Mouse (Mus musculus): ENCODE measurements around the gene Sik2.

Gene Sik2

DNA sequence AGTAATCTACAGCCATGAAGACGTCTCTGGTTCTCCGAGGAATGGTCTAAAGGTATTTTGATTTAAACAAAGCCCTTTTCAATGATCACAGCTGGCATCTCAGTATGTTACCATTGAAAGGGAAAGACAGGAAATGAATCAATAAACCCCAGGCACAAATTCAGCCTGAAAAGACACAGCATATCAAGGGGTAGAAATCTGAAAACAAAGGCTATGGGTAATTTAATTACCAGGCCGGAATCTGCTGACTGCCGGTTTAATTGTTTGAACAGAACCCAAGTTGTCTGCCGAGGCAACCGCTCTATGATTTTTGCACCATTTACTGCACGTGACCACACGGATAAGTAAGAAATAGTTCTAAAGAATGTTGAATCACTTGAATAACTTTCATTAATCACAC, 22.8 kb downstream of the Sik2 start:
- DNase-seq (ENCODE audit: low read depth) = no peak

DNA sequence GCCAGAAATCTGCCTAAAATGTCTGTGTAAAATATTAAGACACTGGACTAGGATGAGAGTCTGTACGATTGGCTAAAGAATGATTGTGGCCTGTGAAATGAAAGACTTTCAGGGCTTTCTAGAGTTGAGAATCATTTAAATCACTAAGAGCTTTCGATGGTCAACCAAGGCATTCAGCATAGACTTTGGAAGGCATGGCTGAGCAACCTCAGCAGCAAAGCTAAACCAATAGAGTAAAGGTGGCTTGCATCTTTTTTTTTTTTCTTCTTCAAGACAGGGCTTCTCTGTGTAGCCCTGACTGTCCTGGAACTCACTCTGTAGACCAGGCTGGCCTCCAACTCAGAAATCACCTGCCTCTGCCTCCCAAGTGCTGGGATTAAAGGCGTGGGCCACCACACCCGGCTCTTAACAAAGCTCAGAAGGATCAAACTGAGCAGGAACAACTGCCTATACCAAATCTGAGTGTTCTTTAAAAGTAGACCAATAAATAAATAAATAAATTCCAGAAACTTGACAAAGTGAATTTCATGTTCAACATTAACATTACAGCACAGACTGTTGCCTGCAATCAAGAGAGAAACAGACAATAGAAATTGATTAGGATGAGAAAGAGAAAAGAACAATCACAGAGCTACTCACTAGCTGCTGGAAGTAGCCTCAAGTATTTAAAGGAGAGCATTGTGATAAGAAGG, 27.2 kb downstream of the Sik2 start:
- no peak for DNase-seq (ENCODE audit: low read depth)

DNA sequence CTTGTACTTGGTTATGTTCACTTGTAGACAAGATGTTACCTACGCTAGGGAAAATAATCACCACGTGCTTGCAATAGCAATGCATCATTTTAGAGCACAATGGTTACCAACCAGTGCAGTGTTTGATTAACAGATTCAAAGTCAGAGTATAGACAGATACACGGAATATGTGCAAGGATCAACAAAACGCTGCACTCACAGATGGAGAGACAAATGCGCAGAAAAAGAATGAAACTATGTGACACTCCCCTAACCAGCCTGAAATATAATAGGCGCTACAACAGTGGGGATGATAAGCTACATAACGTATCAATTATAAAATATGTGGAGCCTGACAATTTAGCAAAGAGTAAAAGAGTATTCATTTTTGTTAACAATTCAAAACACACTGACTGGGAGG, 34.2 kb downstream of the Sik2 start:
- DNase-seq (ENCODE audit: low read depth) = no peak

DNA sequence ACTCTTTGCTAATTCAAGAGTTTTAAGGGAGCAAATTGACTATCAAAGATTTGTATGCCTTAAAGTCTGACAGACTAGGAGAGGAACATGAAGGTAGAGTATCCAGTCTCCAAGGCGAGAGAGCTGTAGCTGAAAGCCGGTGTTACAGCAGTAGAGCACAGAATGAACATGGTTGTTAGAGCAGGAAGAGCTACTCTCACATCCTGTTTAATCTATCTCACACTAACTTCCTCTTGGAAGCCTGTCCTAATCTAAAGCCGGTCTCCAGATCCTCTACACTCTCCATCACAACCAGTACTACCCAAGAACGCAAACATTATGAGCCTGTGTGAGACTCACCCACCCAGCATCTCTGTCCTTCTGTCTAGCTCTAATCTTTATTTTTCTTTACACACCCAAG, 38.5 kb downstream of the Sik2 start:
- DNase-seq (ENCODE audit: low read depth) = no peak

DNA sequence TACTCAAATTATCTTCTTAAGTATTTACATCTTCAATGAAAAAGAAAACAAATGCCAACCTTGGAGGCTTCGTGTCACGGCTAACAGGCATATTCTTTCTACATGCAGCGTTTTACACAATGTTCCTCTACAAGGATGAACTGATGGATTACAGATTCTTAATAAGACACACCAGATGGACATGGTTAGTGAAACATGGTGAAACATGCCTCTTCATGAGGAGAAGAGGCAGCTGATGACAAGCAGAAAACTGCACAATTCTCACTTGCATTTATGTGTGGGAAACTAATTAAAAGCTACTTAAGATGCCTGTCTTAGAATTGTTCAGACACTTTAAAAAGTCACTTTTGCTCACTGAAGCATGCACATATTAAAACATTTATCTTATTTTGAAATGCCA, 39.6 kb downstream of the Sik2 start:
- DNase-seq (ENCODE audit: low read depth) = no peak

- no peak for DNase-seq (ENCODE audit: low read depth)
These were observed 42.6 kb downstream of the Sik2 start for GRCm38 (mm10) chr9:50966277-50966676.

DNA sequence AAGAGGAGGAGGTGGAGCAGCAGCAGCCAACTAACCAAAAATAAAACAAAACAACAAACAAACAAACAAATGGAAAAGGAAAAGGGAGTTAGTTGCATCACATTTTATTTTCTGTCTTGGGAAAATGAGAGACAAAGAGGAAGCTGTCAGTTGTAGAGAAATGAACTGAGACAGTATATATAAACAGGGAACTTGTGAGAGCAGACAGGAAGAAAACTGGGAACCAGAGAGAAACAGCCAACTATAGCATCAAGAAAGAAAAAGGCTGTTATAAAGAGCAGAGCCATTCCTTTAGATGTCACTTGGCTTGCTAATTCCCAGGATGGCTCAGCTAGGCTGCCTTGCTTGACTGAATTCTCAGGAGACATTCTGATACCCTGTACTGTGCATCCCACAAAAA, 43.5 kb downstream of the Sik2 start:
- no peak for DNase-seq (ENCODE audit: low read depth)

- no peak for DNase-seq (ENCODE audit: low read depth)
These were observed 44.0 kb downstream of the Sik2 start for GRCm38 (mm10) chr9:50964911-50965310.

DNA sequence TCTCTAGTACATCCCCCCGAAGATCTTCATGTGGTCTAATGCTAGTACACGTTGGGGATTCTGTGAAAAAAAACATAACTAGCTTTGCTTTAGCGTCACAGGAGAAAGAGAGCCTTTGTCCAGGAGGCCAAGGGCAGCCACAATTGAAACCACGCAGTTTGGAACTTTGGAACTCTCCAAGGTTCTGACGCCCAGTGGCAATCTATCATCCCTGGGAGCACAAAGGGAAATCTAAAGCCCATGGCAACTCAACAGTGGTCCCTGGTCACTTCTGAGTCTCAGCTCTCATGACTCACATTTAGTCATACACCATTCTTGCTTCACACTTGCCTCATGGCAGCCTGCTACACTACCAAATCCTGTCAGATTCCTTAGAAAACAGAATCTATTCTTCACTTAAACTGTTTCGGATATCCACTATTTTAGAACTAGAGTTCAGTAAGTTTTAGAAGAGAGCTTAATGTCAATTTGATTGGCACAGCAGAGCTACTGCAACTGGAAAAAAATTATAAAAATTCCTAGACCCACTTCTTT, 50.9 kb downstream of the Sik2 start:
- peak; percentile 51 for DNase-seq (ENCODE audit: low read depth)

- DNase-seq (ENCODE audit: low read depth) = no peak
These were observed 53.7 kb downstream of the Sik2 start for GRCm38 (mm10) chr9:50955176-50955575.

- DNase-seq (ENCODE audit: low read depth) = no peak
These were observed 60.6 kb downstream of the Sik2 start for GRCm38 (mm10) chr9:50948097-50948823.

DNA sequence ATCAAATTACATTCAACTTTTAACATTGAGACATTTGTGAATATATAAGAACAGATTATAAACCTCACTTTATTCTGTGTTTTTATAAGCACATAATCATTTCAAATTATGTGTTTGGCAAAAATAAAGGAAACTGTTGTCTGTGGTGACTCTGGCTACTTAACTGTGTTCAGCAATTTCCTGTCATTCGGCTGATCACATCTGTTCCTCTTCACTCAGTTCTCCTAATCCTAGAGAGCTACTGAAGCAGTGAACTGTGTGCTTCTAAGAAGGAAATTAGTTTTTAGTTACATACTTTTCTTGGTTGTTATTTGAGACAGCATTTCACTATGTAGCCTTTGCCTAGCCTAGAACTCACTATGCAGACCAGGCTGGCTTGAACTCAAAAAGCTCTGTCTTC, 62.5 kb downstream of the Sik2 start:
- no peak for DNase-seq (ENCODE audit: low read depth)

DNA sequence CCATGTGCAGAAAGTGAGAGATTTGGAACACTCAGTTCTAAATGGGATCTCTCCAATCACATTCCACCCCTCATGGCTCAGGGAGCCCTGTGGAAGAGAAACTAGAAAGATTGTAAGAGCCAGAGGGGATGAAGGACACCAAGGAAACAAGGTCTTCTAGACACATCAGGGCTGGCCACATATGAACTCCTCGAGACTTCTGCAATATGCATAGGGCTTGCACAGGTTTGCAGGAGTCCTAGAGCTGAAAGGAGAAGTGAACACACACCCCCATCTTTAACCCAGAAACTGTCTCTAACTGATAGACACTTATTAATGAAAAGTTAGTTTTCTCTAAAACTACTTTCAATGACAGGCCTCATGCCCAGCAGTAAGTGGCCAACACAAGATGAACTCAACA, 64.0 kb downstream of the Sik2 start:
- no peak for DNase-seq (ENCODE audit: low read depth)

DNA sequence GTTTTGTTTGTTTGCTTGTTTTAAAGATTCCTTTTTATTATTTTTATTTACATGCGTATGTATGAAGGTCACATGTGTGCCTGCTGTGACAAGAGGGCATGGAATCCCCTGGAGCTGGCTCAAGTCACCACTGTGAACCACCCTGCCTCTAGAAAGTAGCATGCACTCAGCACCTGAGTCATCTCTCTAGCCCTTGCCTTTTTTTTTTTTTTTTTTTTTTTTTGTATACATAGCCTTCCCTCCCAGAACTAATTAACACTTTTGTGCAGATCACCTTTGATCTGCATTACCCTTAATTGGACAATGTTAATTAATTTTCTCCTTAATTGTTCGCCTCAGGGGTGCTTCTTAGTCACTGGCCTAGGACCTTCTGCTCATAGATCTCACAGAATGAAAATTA, 66.2 kb downstream of the Sik2 start:
- DNase-seq (ENCODE audit: low read depth) = no peak

DNA sequence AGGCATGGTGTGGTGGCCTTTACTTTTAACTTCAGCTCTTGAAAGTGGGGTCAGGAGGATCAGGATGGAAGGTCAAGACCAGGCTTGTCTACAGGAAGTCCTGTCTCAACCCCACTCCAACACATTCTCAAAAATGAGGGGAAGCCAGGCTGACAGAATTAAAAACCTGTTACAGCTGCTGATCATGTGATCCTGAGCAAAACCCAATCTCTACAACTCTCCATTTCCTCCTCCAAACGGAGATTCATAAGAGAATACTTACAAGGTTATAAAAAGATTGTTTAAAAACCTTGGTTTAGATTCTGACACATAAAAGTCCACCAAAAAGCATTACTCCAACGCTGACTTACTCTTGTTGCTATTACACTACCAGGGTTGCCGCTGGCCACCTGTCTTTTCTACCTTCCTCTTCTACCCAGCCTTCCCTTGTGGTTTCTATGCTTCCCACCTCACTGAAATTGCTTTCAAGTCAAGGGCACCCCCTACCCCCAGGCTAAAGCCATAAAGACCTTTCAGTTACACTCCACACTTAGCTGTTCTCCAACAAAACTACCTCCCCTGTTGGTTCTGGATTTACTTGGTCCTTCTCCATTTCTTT, 67.0 kb downstream of the Sik2 start:
- DNase-seq (ENCODE audit: low read depth) = no peak

- DNase-seq (ENCODE audit: low read depth) = no peak
These were observed 78.9 kb downstream of the Sik2 start for GRCm38 (mm10) chr9:50929986-50930385.

- no peak for DNase-seq (ENCODE audit: low read depth)
These were observed 83.1 kb downstream of the Sik2 start for GRCm38 (mm10) chr9:50925801-50926200.

DNA sequence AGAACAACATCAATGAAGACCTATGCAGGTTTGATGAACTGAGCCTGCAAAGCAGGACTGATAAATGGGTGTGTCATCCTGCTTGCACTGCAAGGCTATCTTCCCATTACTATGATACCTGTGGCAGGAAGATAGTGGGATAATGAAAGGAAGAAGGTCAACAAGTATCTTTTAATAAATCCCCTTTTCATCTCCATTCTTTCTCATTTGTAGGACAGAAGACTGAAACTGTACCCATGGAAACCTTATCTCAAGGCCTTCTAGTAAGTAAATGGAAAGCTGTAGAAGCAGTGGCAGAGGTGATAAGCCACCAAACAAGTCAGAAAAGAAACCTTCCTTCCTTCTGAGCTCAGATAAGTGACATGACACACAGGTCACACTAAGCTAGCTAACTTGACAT, 84.4 kb downstream of the Sik2 start:
- no peak for DNase-seq (ENCODE audit: low read depth)

DNA sequence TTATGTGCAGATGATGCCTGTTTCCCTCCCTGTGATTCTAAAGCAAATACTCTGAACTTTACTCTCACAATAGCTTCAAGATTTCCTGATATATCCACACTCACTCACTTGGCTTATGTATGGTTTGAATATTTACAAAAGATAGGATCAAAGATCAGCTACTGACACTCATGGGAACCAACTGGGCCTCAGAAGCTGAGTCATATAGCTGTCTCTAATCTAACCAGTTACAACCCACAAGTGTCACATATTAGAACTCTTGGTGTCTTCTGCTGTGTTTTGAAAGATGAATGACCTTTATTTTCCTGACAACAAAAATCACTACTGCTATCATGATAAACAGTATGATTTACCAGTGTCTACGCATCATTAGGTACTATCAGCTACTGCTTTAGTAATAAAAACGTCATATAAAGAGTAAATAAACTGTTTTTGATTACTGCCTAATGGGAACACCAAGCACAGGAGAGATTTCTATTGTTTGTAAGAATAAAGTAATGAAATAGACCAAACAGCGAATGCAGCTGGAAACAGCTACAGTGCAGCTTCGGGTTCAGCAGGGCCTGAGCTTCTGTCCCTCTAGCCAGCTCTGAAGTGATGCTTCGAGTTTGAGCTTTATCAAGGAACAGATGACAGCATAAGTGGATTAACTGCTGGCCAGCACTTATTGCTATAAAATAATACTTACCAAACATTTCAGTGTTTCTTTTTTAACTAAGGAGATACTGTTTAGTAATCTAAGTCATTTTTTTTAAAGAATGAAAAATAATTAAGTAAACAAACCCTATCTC, 86.3 kb downstream of the Sik2 start:
- DNase-seq (ENCODE audit: low read depth) = no peak

GRCm38 (mm10) chr9:50920933-50921895, 87.7 kb downstream of the Sik2 start:
- no peak for DNase-seq (ENCODE audit: low read depth)

DNA sequence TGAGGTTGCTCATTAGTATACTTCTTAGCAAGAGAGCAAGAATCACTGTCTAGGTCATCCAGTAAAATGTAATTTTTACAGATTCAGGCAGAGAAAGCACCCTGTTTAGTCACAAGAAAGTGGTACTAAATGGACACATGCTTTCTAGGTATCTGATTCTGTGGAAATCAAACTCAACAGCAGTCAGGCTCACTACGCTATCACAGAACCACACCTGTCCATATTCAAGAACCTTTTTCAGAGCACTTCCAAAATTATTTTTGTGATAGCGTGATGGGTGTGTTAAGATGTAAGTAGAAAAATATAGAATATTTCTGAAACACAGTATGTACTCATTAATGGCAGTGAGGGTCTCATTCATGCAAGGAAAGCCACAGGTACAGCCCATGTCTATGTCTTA, 89.3 kb downstream of the Sik2 start:
- no peak for DNase-seq (ENCODE audit: low read depth)

Measured in fibroblast of lung, adult 2 months (primary cell).